Mouse (Mus musculus): Measurements from ENCODE around the gene Paxx. TPM values are rescaled to one million over a fixed set of nuclear protein-coding genes. Genes with fewer than 3 reads are reported as not detected.

Gene Paxx
- polyA plus RNA-seq, 1 experiment, result 124 TPM

DNA sequence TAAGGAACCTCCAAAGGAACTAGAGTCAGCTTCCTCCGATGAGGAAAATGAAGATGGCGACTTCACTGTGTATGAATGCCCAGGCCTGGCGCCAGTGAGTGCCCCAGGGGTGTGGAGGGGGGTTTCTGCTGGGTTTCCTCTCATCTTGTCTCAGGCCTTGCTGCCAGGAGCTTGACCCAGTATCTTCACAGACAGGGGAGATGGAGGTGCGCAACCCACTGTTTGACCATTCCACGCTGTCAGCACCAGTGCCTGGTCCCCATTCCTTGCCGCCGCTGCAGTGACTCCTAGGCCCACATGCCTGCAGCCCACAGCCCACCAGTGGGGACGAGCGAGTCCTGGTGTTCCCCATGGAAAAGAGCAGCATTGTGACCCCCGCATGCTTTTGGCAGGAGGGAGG is 52.0 kb downstream of the Paxx start:
- no peak for DNase-seq (ENCODE audit: low read depth)

Other genes starting within 250 kb of the Paxx start
- 57.5 and 77.6 TPM in 2 replicates for gene Nelfb, start 249.6 kb downstream of the Paxx start, polyA plus RNA-seq (2012; rRNA removed)
- 0.74 and 0.93 TPM in 2 replicates for gene Stpg3, start 246.5 kb downstream of the Paxx start, polyA plus RNA-seq (2012; rRNA removed)
- gene Fam166a, start 242.3 kb downstream of the Paxx start, polyA plus RNA-seq (2012; rRNA removed), result 1.8 and 3.4 TPM in 2 replicates
- gene Tubb4b, start 236.4 kb downstream of the Paxx start, polyA plus RNA-seq (2012; rRNA removed), result 468 and 584 TPM in 2 replicates
- gene Slc34a3, start 226.7 kb downstream of the Paxx start, polyA plus RNA-seq (2012; rRNA removed), result not detected in 2 replicates
- 0.04 and 0.09 TPM in 2 replicates for gene Rnf224, start 224.3 kb downstream of the Paxx start, polyA plus RNA-seq (2012; rRNA removed)
- 9.0 and 13.9 TPM in 2 replicates for gene Rnf208, start 218.8 kb downstream of the Paxx start, polyA plus RNA-seq (2012; rRNA removed)
- gene Cysrt1, start 218.6 kb downstream of the Paxx start, polyA plus RNA-seq (2012; rRNA removed), result 0.19 and 0.59 TPM in 2 replicates
- gene AL732309.1, start 214.2 kb downstream of the Paxx start, polyA plus RNA-seq (2012; rRNA removed), result 23.2 and 23.7 TPM in 2 replicates
- 63.3 and 66.2 TPM in 2 replicates for gene Tmem203, start 205.7 kb downstream of the Paxx start, polyA plus RNA-seq (2012; rRNA removed)
- 11.4 and 20.5 TPM in 2 replicates for gene Tprn, start 198.5 kb downstream of the Paxx start, polyA plus RNA-seq (2012; rRNA removed)
- gene Ssna1, start 188.7 kb downstream of the Paxx start, polyA plus RNA-seq (2012; rRNA removed), result 44.6 and 56.3 TPM in 2 replicates
- gene Anapc2, start 188.6 kb downstream of the Paxx start, polyA plus RNA-seq (2012; rRNA removed), result 119 and 122 TPM in 2 replicates
- gene Tmem210, start 172.9 kb downstream of the Paxx start, polyA plus RNA-seq (2012; rRNA removed), result 1.4 and 2.0 TPM in 2 replicates
- gene Lrrc26, start 171.2 kb downstream of the Paxx start, polyA plus RNA-seq (2012; rRNA removed), result 5.1 and 7.0 TPM in 2 replicates
- gene Grin1, start 141.9 kb downstream of the Paxx start, polyA plus RNA-seq (2012; rRNA removed), result 0.12 and 0.15 TPM in 2 replicates
- 11.2 and 25.1 TPM in 2 replicates for gene Man1b1, start 128.8 kb downstream of the Paxx start, polyA plus RNA-seq (2012; rRNA removed)
- gene Dpp7, start 104.7 kb downstream of the Paxx start, polyA plus RNA-seq (2012; rRNA removed), result 18.1 and 28.0 TPM in 2 replicates
- 38.0 and 38.6 TPM in 2 replicates for gene Uap1l1, start 95.4 kb downstream of the Paxx start, polyA plus RNA-seq (2012; rRNA removed)
- 3.0 and 4.3 TPM in 2 replicates for gene Sapcd2, start 88.8 kb downstream of the Paxx start, polyA plus RNA-seq (2012; rRNA removed)
- gene Entpd2, start 65.2 kb downstream of the Paxx start, polyA plus RNA-seq (2012; rRNA removed), result 64.7 and 75.2 TPM in 2 replicates
- gene Npdc1, start 61.7 kb downstream of the Paxx start, polyA plus RNA-seq (2012; rRNA removed), result 140 and 154 TPM in 2 replicates
- 0.47 and 0.57 TPM in 2 replicates for gene Fut7, start 37.8 kb downstream of the Paxx start, polyA plus RNA-seq (2012; rRNA removed)
- gene Abca2, start 32.4 kb downstream of the Paxx start, polyA plus RNA-seq (2012; rRNA removed), result 187 and 437 TPM in 2 replicates
- 103 and 188 TPM in 2 replicates for gene Clic3, start 4.3 kb downstream of the Paxx start, polyA plus RNA-seq (2012; rRNA removed)
- 1,300 and 1,863 TPM in 2 replicates for gene Ptgds, start 9.0 kb upstream of the Paxx start, polyA plus RNA-seq (2012; rRNA removed)
- 234 and 311 TPM in 2 replicates for gene Lcn12, start 32.8 kb upstream of the Paxx start, polyA plus RNA-seq (2012; rRNA removed)
- 19.2 and 54.8 TPM in 2 replicates for gene Fbxw5, start 39.7 kb upstream of the Paxx start, polyA plus RNA-seq (2012; rRNA removed)
- gene C8g, start 40.6 kb upstream of the Paxx start, polyA plus RNA-seq (2012; rRNA removed), result 15.1 and 15.8 TPM in 2 replicates
- gene Traf2, start 85.8 kb upstream of the Paxx start, polyA plus RNA-seq (2012; rRNA removed), result 13.7 and 17.0 TPM in 2 replicates
- gene Edf1, start 96.8 kb upstream of the Paxx start, polyA plus RNA-seq (2012; rRNA removed), result 115 and 139 TPM in 2 replicates
- gene Mamdc4, start 113.8 kb upstream of the Paxx start, polyA plus RNA-seq (2012; rRNA removed), result 8.0 and 13.4 TPM in 2 replicates
- gene Phpt1, start 114.1 kb upstream of the Paxx start, polyA plus RNA-seq (2012; rRNA removed), result 57.5 and 83.3 TPM in 2 replicates
- 1.4 and 2.0 TPM in 2 replicates for gene Ajm1, start 120.7 kb upstream of the Paxx start, polyA plus RNA-seq (2012; rRNA removed)
- 58.5 and 65.8 TPM in 2 replicates for gene Rabl6, start 147.4 kb upstream of the Paxx start, polyA plus RNA-seq (2012; rRNA removed)
- 1.0 and 1.6 TPM in 2 replicates for gene Ccdc183, start 156.6 kb upstream of the Paxx start, polyA plus RNA-seq (2012; rRNA removed)
- 72.5 and 74.2 TPM in 2 replicates for gene Tmem141, start 160.9 kb upstream of the Paxx start, polyA plus RNA-seq (2012; rRNA removed)
- gene Fcna, start 166.9 kb upstream of the Paxx start, polyA plus RNA-seq (2012; rRNA removed), result 18.2 and 19.1 TPM in 2 replicates
- gene Lcn8, start 192.0 kb upstream of the Paxx start, polyA plus RNA-seq (2012; rRNA removed), result 4,084 and 9,522 TPM in 2 replicates
- 3,609 and 5,181 TPM in 2 replicates for gene Lcn5, start 196.9 kb upstream of the Paxx start, polyA plus RNA-seq (2012; rRNA removed)
- gene Lcn6, start 215.7 kb upstream of the Paxx start, polyA plus RNA-seq (2012; rRNA removed), result 342 and 466 TPM in 2 replicates
- 996 and 1,118 TPM in 2 replicates for gene Lcn10, start 221.6 kb upstream of the Paxx start, polyA plus RNA-seq (2012; rRNA removed)
- gene Obp2a, start 238.9 kb upstream of the Paxx start, polyA plus RNA-seq (2012; rRNA removed), result 25.9 and 27.0 TPM in 2 replicates
- gene Bmyc, start 245.6 kb upstream of the Paxx start, polyA plus RNA-seq (2012; rRNA removed), result 208 and 344 TPM in 2 replicates

All from gonadal fat pad, adult 2 months (tissue).